Mouse (Mus musculus): ENCODE results near the gene Calhm1. TPM values are rescaled to one million over a fixed set of nuclear protein-coding genes. Genes with fewer than 3 reads are reported as not detected.
A peak's percentile ranks its signal among the peaks of the same experiment; 100 is the strongest.

Gene Calhm1
- total RNA-seq (2017), result not detected in 3 replicates

DNA sequence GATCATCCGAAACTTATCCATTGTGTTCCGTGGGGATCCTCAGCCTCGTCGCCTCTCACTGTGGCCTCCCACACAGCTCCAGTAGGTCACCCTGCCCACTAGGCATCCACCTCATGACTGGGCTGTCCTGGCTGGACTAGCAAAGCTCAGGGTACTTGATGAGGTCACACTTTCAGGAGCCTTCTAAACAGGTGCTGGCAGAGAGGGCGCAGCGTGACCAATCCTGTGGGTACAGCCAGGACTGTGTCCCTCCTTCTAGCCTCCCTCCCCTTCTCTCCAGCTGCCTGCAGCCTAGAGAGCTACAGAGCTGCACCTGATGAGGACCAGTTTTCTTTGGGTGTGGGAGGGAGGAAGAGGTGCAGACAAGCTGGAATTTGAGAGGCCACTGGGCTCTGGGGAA lies at the start of gene Calhm1:
TSS of gene Calhm1 (minus strand) at position 101 of the 400 bp plus-strand sequence.
- ATAC-seq (replicated peaks; ENCODE audit: insufficient number of reproducible peaks, low FRiP score, low TSS enrichment, poor library complexity, severe bottlenecking), result no peak

DNA sequence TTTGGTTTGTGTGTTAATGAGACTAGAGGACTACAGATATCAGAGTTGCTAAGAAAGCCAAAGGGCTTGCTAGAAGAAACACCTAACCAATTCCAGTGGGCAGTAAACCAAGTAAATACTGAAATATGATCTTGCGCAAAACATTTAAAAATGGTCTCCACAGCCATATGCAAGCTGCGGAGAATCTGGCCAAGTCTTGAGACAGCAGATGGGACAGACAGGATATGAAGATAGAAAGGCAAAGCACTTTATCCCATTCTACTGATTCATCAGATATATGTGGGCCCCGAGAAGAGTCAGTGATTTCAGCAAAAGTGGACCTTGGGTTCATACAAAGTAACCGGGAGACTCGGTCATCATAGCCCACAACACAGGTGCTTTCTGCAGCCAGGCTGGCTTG lies 48.1 kb upstream of the Calhm1 start:
- no peak for ATAC-seq (replicated peaks; ENCODE audit: insufficient number of reproducible peaks, low FRiP score, low TSS enrichment, poor library complexity, severe bottlenecking)

GRCm38 (mm10) chr19:47188515-47189128 lies 44.6 kb upstream of the Calhm1 start:
- ATAC-seq (replicated peaks; ENCODE audit: insufficient number of reproducible peaks, low FRiP score, low TSS enrichment, poor library complexity, severe bottlenecking), result no peak

DNA sequence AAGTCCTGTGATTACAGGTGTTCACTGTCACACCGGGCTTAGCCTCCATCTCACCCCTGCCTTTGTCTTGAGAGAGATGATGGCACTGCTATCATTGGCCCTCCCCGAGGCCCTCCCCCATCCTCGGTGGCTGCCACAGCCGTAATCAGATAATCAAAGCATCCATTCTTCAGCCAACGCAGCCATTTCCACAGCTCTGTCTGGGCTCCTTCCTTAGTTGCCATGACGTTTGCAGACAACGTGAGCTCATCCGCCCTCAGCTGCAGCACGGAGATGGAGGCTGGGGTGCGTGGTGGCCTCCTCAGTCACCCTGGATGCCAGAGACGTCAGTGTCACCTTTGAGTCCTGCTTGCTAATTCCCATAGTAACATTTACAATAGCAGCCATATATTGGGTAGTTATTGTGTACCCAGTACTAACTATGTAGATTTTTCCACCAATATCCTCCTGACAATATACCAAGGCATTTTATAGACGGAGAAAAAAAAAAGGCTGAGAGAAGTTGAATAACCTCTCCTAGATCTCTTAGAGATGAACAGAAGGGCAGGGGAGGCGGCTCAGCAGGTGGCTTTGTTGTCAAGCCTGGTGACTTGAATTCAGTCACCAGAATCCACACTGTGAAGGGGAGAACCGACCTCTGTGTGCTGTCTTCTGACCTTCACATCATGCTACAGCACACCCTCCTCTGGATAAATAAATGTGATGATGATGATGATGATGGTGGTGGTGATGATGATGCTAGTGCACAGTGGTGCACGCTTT lies 42.6 kb upstream of the Calhm1 start:
- no peak for ATAC-seq (replicated peaks; ENCODE audit: insufficient number of reproducible peaks, low FRiP score, low TSS enrichment, poor library complexity, severe bottlenecking)

- ATAC-seq (replicated peaks; ENCODE audit: insufficient number of reproducible peaks, low FRiP score, low TSS enrichment, poor library complexity, severe bottlenecking), result no peak
Observed at GRCm38 (mm10) chr19:47184736-47185135, 40.7 kb upstream of the Calhm1 start.

- no peak for ATAC-seq (replicated peaks; ENCODE audit: insufficient number of reproducible peaks, low FRiP score, low TSS enrichment, poor library complexity, severe bottlenecking)
Observed at GRCm38 (mm10) chr19:47184221-47184620, 40.2 kb upstream of the Calhm1 start.

- ATAC-seq (replicated peaks; ENCODE audit: insufficient number of reproducible peaks, low FRiP score, low TSS enrichment, poor library complexity, severe bottlenecking), result no peak
Observed at GRCm38 (mm10) chr19:47180011-47180410, 36.0 kb upstream of the Calhm1 start.

- no peak for ATAC-seq (replicated peaks; ENCODE audit: insufficient number of reproducible peaks, low FRiP score, low TSS enrichment, poor library complexity, severe bottlenecking)
Observed at GRCm38 (mm10) chr19:47179272-47179809, 35.3 kb upstream of the Calhm1 start.

- no peak for ATAC-seq (replicated peaks; ENCODE audit: insufficient number of reproducible peaks, low FRiP score, low TSS enrichment, poor library complexity, severe bottlenecking)
Observed at GRCm38 (mm10) chr19:47178431-47179271, 34.6 kb upstream of the Calhm1 start, which contains the start of gene Neurl1a. Neurl1a (plus strand) TSS chr19:47178820.

- 0 out of 2 replicates have a peak, but pooled peaks have one; percentile 6 for ATAC-seq (replicated peaks; ENCODE audit: insufficient number of reproducible peaks, low FRiP score, low TSS enrichment, poor library complexity, severe bottlenecking)
Observed at GRCm38 (mm10) chr19:47178001-47178400, 33.9 kb upstream of the Calhm1 start.

DNA sequence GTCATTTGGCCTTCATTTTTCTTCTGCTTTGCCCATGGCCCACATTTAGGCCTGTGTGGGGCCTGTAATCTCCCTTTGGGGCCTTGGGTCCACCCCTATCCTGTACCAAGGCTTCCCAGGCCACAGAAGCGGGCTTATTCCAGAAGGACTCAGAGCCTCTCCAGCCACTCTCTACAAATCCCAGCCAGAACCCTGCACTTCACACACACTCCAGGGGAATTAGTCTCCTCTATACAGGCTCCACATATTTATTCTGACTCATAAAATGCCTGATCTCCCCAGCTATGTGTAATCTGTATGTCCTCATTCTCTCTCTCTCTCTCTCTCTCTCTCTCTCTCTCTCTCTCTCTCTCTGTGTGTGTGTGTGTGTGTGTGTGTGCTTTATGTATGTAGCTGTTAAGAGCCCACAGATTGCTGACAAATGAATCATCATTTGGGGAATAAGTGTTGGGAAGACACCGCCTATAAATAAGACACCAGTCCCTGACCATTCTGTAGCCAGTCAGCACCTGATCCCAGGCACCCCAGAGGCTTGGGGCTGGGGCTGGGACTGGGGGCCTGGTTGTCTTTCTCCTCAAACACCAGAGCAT lies 33.0 kb upstream of the Calhm1 start:
- no peak for ATAC-seq (replicated peaks; ENCODE audit: insufficient number of reproducible peaks, low FRiP score, low TSS enrichment, poor library complexity, severe bottlenecking)

GRCm38 (mm10) chr19:47175472-47175871 lies 31.4 kb upstream of the Calhm1 start:
- ATAC-seq (replicated peaks; ENCODE audit: insufficient number of reproducible peaks, low FRiP score, low TSS enrichment, poor library complexity, severe bottlenecking), result no peak

- 0 out of 2 replicates have a peak, but pooled peaks have one; percentile 47 for ATAC-seq (replicated peaks; ENCODE audit: insufficient number of reproducible peaks, low FRiP score, low TSS enrichment, poor library complexity, severe bottlenecking)
Observed at GRCm38 (mm10) chr19:47174515-47174914, 30.5 kb upstream of the Calhm1 start.

DNA sequence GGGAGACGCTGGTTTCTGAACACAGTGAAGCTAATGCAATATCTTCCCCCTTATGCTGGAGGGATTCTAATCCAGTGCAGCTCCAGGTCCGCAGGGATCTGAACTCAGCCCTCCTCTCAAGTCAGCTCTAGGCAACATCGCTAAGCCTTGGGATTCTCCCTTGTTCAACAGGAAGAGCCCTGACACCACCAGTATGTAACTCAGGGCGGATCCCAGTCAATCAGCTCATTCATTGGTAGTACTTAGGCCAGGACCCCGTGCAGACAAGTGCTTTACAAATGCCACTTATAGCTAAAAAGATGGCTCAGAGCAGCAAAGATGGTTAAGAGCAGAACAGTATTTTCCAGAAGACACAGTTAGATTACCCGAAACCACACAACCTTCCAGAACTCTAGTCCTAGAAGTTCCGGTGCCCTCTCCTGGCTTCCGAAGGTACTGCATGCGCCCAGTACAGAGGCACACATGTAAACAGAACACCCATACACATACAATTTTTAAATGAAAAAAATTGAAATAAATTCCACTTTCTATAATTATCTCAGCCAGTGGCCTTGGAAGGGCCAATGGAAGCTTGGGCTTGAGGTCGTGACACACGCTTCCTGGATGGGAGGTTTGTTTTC lies 24.8 kb upstream of the Calhm1 start:
- peak; percentile 78 for ATAC-seq (replicated peaks; ENCODE audit: insufficient number of reproducible peaks, low FRiP score, low TSS enrichment, poor library complexity, severe bottlenecking)

DNA sequence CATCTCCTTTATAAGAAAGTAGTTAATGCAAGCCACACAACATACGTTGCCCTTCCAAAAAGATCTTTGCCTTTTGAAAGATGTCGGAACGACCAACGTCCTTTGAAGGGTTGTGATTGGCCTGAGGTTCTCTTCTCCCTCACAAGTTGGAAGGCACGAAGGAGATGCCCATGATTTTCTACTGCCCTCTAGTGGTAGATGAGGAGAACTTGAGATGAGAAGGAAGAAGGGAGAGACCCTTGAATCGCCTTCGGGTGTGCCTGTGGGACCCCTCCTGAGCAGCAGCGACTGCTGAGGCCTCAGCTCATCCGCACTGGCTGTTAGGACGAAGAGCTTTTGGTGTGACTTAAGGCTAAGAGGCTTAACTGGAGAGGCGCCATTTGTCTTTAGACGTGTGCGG lies 24.2 kb upstream of the Calhm1 start:
- peak; percentile 82 for ATAC-seq (replicated peaks; ENCODE audit: insufficient number of reproducible peaks, low FRiP score, low TSS enrichment, poor library complexity, severe bottlenecking)

DNA sequence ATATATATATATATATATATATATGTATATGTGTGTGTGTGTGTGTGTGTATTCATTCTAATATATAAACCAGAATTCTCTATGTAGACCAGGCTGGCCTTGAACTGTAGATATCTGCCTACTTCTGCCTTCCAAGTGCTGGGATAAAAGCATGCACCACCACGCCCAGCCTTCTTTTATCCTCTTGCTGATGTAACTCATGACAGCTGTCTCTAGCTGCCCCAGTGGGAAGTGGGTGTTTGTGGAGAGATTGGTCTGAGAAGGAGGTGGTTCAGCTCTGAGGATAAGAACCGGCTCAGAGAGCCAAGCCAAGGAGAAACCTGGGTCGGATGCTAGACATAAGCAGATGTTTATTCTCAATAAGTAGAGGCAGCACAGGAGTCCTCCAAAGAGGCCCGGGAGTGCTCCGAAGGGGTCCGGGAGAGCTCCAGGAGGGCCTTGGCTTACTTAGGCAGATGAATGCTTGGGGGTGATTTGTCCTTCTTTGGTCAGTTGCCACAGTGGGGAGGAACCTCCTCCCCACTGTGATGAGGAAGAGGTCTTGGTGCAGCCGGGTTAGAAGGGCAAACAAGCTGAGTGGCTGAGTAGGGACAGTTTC lies 23.7 kb upstream of the Calhm1 start:
- 0 out of 2 replicates have a peak, but pooled peaks have one; percentile 6 for ATAC-seq (replicated peaks; ENCODE audit: insufficient number of reproducible peaks, low FRiP score, low TSS enrichment, poor library complexity, severe bottlenecking)

DNA sequence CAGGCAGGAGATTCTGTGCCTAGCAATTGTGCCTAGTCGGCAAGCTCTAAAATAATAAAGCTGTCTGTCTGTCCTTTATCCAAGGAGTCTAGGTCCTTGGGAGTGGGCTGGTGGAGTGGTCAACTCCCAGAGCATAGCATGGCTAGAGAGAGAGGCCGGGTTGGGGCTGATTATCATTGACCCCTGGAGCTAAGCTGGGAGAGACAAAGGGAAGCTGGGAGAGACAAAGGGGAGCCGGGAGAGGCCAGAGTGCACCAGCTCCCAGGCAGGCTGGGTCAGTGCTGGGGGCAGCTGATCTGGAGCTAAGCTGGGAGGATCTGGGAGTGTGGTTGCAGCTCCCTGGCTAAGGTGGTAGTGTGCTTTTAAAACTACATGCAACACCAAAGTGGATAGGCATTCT lies 22.7 kb upstream of the Calhm1 start:
- ATAC-seq (replicated peaks; ENCODE audit: insufficient number of reproducible peaks, low FRiP score, low TSS enrichment, poor library complexity, severe bottlenecking), result no peak

DNA sequence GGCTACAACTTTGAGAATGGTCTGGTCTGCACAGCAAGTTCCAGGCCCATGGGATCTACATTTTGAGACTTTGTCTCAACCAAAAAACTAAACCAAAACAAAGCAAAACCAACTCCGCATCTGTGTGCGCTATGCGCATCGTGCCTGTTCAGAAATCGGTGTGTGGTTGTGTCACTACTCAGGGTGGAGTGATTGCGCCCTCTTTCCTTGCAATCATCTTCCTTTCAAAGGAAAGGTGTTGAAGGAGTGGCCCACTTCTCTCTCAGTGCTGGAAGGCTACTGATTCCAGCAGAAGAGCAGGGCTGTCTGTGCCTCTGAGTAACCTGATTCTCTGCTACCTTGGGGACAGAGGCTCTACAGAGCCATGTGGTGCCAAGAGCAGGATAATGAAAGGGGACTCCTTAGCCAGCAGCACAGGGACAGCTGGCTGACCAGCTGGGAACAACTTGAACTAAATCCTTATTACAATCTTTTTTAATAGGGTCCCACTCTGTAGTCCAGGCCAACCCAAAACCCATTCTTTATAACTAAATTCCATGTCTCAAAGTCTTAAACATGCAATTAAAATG lies 19.2 kb upstream of the Calhm1 start:
- ATAC-seq (replicated peaks; ENCODE audit: insufficient number of reproducible peaks, low FRiP score, low TSS enrichment, poor library complexity, severe bottlenecking), result no peak
